Mouse (Mus musculus) liver, embryonic 15.5 days (tissue): ENCODE data around the gene Sowaha. TPM values are rescaled to one million over a fixed set of nuclear protein-coding genes. Genes with fewer than 3 reads are reported as not detected.

Source experiments
- ATAC-seq: fragments of 200-750 bp; cut with Nextera tagmentation; 2 replicates; pipeline ENCODE4 v1.8.0; 2017; ENCODE audit warnings: moderate number of reproducible peaks, mild to moderate bottlenecking, moderate library complexity; ENCODE audit not compliant: insufficient read depth
- H3K27ac ChIP-seq: fragments of 300-500 bp; sonication (generic); replicated peaks from 2 replicates; pipeline ENCODE4 v1.5.1; 2015; ENCODE audit warnings: mild to moderate bottlenecking, inconsistent platforms
- H3K27me3 ChIP-seq: fragments of 300-500 bp; sonication (generic); 2 replicates; pipeline ENCODE4 v1.6.1; 2015; ENCODE audit warnings: mild to moderate bottlenecking, inconsistent platforms
- H3K36me3 ChIP-seq: fragments of 300-500 bp; sonication (generic); replicated peaks from 2 replicates; pipeline ENCODE4 v1.6.1; 2015; ENCODE audit warnings: moderate library complexity, mild to moderate bottlenecking, inconsistent platforms
- H3K4me1 ChIP-seq: fragments of 300-500 bp; sonication (generic); replicated peaks from 2 replicates; pipeline ENCODE4 v1.6.1; 2015; ENCODE audit warnings: inconsistent platforms
- H3K4me2 ChIP-seq: fragments of 300-500 bp; sonication (generic); 2 replicates; pipeline ENCODE4 v1.6.1; 2015; ENCODE audit warnings: moderate library complexity, mild to moderate bottlenecking, inconsistent platforms
- H3K4me3 ChIP-seq: fragments of 300-500 bp; sonication (generic); replicated peaks from 2 replicates; pipeline ENCODE4 v1.5.1; 2015; ENCODE audit warnings: mild to moderate bottlenecking, inconsistent platforms
- H3K9ac ChIP-seq: fragments of 300-500 bp; sonication (generic); 2 replicates; pipeline ENCODE4 v1.6.1; 2015; ENCODE audit warnings: moderate library complexity, mild to moderate bottlenecking, inconsistent platforms
- H3K9me3 ChIP-seq: fragments of 300-500 bp; sonication (generic); replicated peaks from 2 replicates; pipeline ENCODE4 v1.6.1; 2016; ENCODE audit warnings: inconsistent platforms
- WGBS: fragments of 180-500 bp; shearing (Covaris S2); methylation state at CpG from one replicate; pipeline ENCODE4 v1.1.7; 2015; ENCODE audit warnings: mixed read lengths; ENCODE audit not compliant: insufficient replicate concordance; 5-methylcytosine and 5-hydroxymethylcytosine counted together
- polyA plus RNA-seq: library from polyadenylated mRNA; unstranded; fragments of >200 nt; fragmentation: Nextera tagmentation; extraction: Ambion mirVana; gene quantifications from 2 replicates; pipeline ENCODE4 v1.2.1, GENCODE M21; 2015

Sowaha gene
- polyA plus RNA-seq, 1 experiment from 2014 or later, result 18.7 TPM

- peaks cover 14% of the 10 kb centered on the region; the same call in 1 of the 2 replicates for H3K36me3 ChIP-seq
- H3K27ac ChIP-seq, result peak overlapping the region; percentile 94
- H3K4me2 ChIP-seq, result peak overlapping the region; percentile 97
- H3K4me3 ChIP-seq, result peak overlapping the region; percentile 92
- ATAC-seq, result peak; percentile 78
- H3K9ac ChIP-seq, result peak overlapping the region; percentile 91
- no peaks in the 10 kb centered on the region for H3K9me3 ChIP-seq
- peaks cover 16% of the 10 kb centered on the region for H3K27me3 ChIP-seq
- 3% methylated on average over 24 of the region's 24 CpGs for WGBS
- peaks cover 87% of the 10 kb centered on the region for H3K4me1 ChIP-seq
These were observed 40.3 kb upstream of the Sowaha start for GRCm38 (mm10) chr11:53520122-53520978.

- peaks cover 16% of the 10 kb centered on the region for H3K27me3 ChIP-seq
- H3K4me1 ChIP-seq, result peaks cover 78% of the 10 kb centered on the region
- H3K9me3 ChIP-seq, result no peaks in the 10 kb centered on the region
- H3K27ac ChIP-seq, result peak within 1 kb of the TSS; percentile 94
- peak; percentile 71 for ATAC-seq
- H3K4me2 ChIP-seq, result peak within 1 kb of the TSS; percentile 97
- peaks cover 10% of the 10 kb centered on the region; the same call in 1 of the 2 replicates for H3K36me3 ChIP-seq
- WGBS, result 3% methylated on average over 78 of the region's 79 CpGs
- peak within 1 kb of the TSS; percentile 91 for H3K9ac ChIP-seq
- H3K4me3 ChIP-seq, result peak within 1 kb of the TSS; percentile 92
These were observed 39.4 kb upstream of the Sowaha start, which contains the start of gene Sept8 for GRCm38 (mm10) chr11:53519207-53520121. Gene Sept8 (plus strand): TSS chr11:53519257.

- 9% methylated on average over 5 of the region's 5 CpGs for WGBS
- Histone ChIP-seq H3K9me3 (no peaks in the 10 kb centered on the region), H3K4me1 (peaks cover 72% of the 10 kb centered on the region), H3K27ac (peak overlapping the region; percentile 94), H3K4me2 (peak overlapping the region; percentile 97), H3K36me3 (peaks cover 10% of the 10 kb centered on the region; the same call in 1 of the 2 replicates), H3K4me3 (peak overlapping the region; percentile 92), H3K27me3 (peaks cover 16% of the 10 kb centered on the region), H3K9ac (peak overlapping the region; percentile 91)
- peak; percentile 45 for ATAC-seq
These were observed 38.7 kb upstream of the Sowaha start for GRCm38 (mm10) chr11:53518759-53519158.

- H3K4me1 ChIP-seq, result peaks cover 54% of the 10 kb centered on the region
- 17% methylated on average over 8 of the region's 8 CpGs for WGBS
- H3K4me2 ChIP-seq, result peak overlapping the region; percentile 36
- no peak overlapping the region for H3K4me3 ChIP-seq
- ATAC-seq, result no peak
- no peaks in the 10 kb centered on the region for H3K36me3 ChIP-seq
- H3K27ac ChIP-seq, result peak overlapping the region; percentile 94
- peaks cover 16% of the 10 kb centered on the region for H3K27me3 ChIP-seq
- H3K9ac ChIP-seq, result 0 out of 2 replicates have a peak overlapping the region, but pooled peaks have one; percentile 2
- H3K9me3 ChIP-seq, result no peaks in the 10 kb centered on the region
These were observed 36.9 kb upstream of the Sowaha start for GRCm38 (mm10) chr11:53516775-53517627.

- Histone ChIP-seq H3K4me2 (no peak overlapping the region), H3K36me3 (no peaks in the 10 kb centered on the region), H3K27ac (no peak overlapping the region), H3K4me1 (no peaks in the 10 kb centered on the region), H3K4me3 (no peak overlapping the region), H3K9ac (no peak overlapping the region), H3K27me3 (no peaks in the 10 kb centered on the region; the same call in 1 of the 2 replicates), H3K9me3 (no peaks in the 10 kb centered on the region)
- ATAC-seq, result no peak
- WGBS, result 61% methylated on average over 5 of the region's 5 CpGs
These were observed 30.3 kb upstream of the Sowaha start for GRCm38 (mm10) chr11:53510351-53510750.

- no peaks in the 10 kb centered on the region for H3K36me3 ChIP-seq
- no peak overlapping the region for H3K27ac ChIP-seq
- no peak overlapping the region for H3K4me2 ChIP-seq
- H3K27me3 ChIP-seq, result no peaks in the 10 kb centered on the region
- no peak overlapping the region for H3K9ac ChIP-seq
- H3K4me1 ChIP-seq, result no peaks in the 10 kb centered on the region
- ATAC-seq, result no peak
- no peaks in the 10 kb centered on the region for H3K9me3 ChIP-seq
- H3K4me3 ChIP-seq, result no peak overlapping the region
- WGBS, result 51% methylated on average over 3 of the region's 3 CpGs
These were observed 28.5 kb upstream of the Sowaha start for GRCm38 (mm10) chr11:53508591-53508990.

- WGBS, result 64% methylated on average over 7 of the region's 7 CpGs
- H3K9ac ChIP-seq, result no peak overlapping the region
These were observed 28.1 kb upstream of the Sowaha start for GRCm38 (mm10) chr11:53508152-53508551.

GRCm38 (mm10) chr11:53507098-53507805, 27.2 kb upstream of the Sowaha start:
- WGBS, result 75% methylated on average over 9 of the region's 9 CpGs
- no peak for ATAC-seq

More at GRCm38 (mm10) chr11:53508152-53508551, 28.1 kb upstream of the Sowaha start:
- H3K27ac ChIP-seq, result no peak overlapping the region
- ATAC-seq, result no peak
- H3K4me1 ChIP-seq, result no peaks in the 10 kb centered on the region
- no peaks in the 10 kb centered on the region for H3K27me3 ChIP-seq
- no peaks in the 10 kb centered on the region for H3K36me3 ChIP-seq
- H3K9me3 ChIP-seq, result no peaks in the 10 kb centered on the region
- no peak overlapping the region for H3K4me2 ChIP-seq
- no peak overlapping the region for H3K4me3 ChIP-seq

GRCm38 (mm10) chr11:53505026-53505663, 25.1 kb upstream of the Sowaha start:
- Histone ChIP-seq H3K27me3 (peaks cover 18% of the 10 kb centered on the region), H3K4me2 (no peak overlapping the region), H3K4me3 (no peak overlapping the region), H3K9ac (no peak overlapping the region), H3K9me3 (no peaks in the 10 kb centered on the region), H3K27ac (no peak overlapping the region), H3K36me3 (no peaks in the 10 kb centered on the region), H3K4me1 (peaks cover 7% of the 10 kb centered on the region)
- ATAC-seq, result no peak
- 64% methylated on average over 5 of the region's 5 CpGs for WGBS

More at GRCm38 (mm10) chr11:53507098-53507805, 27.2 kb upstream of the Sowaha start:
- Histone ChIP-seq H3K4me2 (no peak overlapping the region), H3K27ac (no peak overlapping the region), H3K9ac (no peak overlapping the region), H3K9me3 (no peaks in the 10 kb centered on the region), H3K4me3 (no peak overlapping the region), H3K36me3 (no peaks in the 10 kb centered on the region), H3K27me3 (no peaks in the 10 kb centered on the region), H3K4me1 (no peaks in the 10 kb centered on the region)
